Mouse (Mus musculus): Measurements from ENCODE around the gene Olfr323.

GRCm38 (mm10) chr11:58630401-58630800 lies at the start of gene Olfr323:
- TF ChIP-seq CTCF (IDR thresholded peaks at IDR 0.05; ENCODE audit: low read depth, low read length) (no peak), GATA1 (IDR thresholded peaks at IDR 0.05; ENCODE audit: borderline replicate concordance, low read length) (no peak), GATA2 (IDR thresholded peaks at IDR 0.05; ENCODE audit: borderline replicate concordance, low read depth, low read length) (no peak), TAL1 (conservative IDR thresholded peaks at IDR 0.05; ENCODE audit: low read depth, low read length) (no peak), POLR2AphosphoS5 (IDR thresholded peaks at IDR 0.05; ENCODE audit: insufficient replicate concordance, low read depth, low read length) (no peak)

Measured in G1E (cell line).